Mouse (Mus musculus) small intestine, adult 2 months (tissue): ENCODE results near the gene Akr1a1.

ENCODE experiments used
- CTCF ChIP-seq: fragments of 200-500 bp; IDR thresholded peaks from 2 replicates; pipeline ENCODE4 v1.5.1; 2012; ENCODE audit warnings: low read depth, mild to moderate bottlenecking, control low read depth, inconsistent platforms, low read length, moderate library complexity, mixed read lengths; ENCODE audit not compliant: insufficient replicate concordance, insufficient read length; ENCODE audit errors: extremely low read depth
- POLR2A ChIP-seq: fragments of 200-500 bp; IDR thresholded peaks from 2 replicates; pipeline ENCODE4 v1.6.1; 2012; ENCODE audit warnings: low read depth, mild to moderate bottlenecking, control low read depth, inconsistent platforms, low read length, moderate library complexity

GRCm38 (mm10) chr4:116661998-116662397, 10.5 kb upstream of the Akr1a1 start:
- TF ChIP-seq CTCF: no peak
- TF ChIP-seq POLR2A: no peak
